Mouse (Mus musculus): ENCODE results near the gene Gm5678.
"Not testable (repeated sequence)": the region's sequence is repeated elsewhere in the genome, so short reads cannot be mapped to it uniquely, and the experiment has no call there.

Gm5678 gene

DNA sequence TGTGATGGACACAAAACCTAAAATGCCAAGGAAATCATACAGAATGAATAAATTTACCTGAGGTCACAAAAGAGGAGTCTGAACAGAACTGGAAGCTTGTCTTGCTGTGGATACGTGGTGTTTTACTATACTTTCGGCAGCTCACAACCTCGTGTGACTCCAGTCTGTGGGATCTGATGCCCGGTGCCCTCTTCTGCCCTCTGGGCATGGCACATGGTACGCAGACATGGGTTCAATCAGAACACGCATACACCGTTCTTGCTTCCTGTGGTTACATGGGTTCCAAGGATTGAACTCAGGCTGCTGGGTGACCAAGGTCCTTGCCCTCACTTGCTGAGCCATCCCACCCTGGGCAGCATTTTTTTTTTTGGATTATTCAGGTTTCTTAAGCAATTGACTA, 21.8 kb upstream of the Gm5678 start:
- in situ Hi-C loops (cut with MboI; ENCODE audit: unreplicated experiment in 2 of 2): loop anchor here in 1 of 2 experiments (25.0 kb wide), 1 partner anchor 156 kb away; no protein-coding TSS in a partner anchor

DNA sequence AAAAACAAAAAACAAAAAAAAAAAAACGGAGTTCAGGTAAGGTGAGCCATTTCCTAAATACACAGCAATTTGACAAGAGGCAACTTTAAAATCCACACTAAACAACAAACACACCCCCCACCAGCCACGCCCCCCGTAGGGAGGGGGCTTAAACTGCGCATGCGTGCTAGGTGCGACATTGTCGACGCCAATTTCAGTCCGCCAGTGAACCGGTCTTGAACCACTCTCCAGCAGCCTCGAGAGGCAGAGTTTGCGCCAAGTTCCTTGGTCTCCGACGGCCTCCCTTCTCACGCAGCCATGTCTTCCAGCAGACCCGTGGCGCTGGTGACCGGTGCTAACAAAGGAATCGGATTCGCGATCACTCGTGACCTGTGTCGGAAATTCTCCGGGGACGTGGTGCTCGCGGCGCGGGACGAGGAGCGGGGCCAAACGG, 20.2 kb upstream of the Gm5678 start:
- in situ Hi-C loops (cut with MboI; ENCODE audit: unreplicated experiment in 2 of 2): loop anchor here in 1 of 2 experiments (25.0 kb wide), 1 partner anchor 155 kb away; no protein-coding TSS in a partner anchor

DNA sequence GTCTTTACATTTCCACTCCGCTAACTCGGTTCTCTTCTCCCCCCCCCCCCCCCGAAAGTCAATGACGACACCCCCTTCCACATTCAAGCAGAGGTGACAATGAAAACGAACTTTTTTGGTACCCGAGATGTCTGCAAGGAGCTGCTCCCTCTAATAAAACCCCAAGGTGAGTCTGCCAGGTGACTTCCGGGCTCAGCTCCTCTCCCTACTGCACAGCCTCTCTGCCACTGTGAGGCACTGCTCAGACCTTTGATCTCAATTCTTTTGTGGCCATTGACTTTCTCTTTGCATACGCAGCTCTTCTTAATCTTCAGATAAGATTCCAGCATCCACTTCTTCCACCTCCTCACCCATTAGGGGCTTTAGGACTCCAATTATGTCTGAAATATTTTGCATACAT, 19.2 kb upstream of the Gm5678 start:
- in situ Hi-C loops (cut with MboI; ENCODE audit: unreplicated experiment in 2 of 2): loop anchor here in 1 of 2 experiments (25.0 kb wide), 1 partner anchor 154 kb away; no protein-coding TSS in a partner anchor

DNA sequence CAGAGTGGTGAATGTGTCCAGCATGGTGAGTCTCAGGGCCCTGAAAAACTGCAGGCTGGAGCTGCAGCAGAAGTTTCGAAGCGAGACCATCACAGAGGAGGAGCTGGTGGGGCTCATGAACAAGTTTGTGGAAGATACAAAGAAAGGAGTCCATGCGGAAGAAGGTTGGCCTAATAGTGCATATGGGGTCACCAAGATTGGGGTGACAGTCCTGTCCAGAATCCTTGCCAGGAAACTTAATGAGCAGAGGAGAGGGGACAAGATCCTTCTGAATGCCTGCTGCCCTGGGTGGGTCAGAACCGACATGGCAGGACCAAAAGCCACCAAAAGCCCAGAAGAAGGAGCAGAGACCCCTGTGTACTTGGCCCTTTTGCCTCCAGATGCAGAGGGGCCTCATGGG, 18.1 kb upstream of the Gm5678 start:
- in situ Hi-C loops (cut with MboI; ENCODE audit: unreplicated experiment in 2 of 2): loop anchor here in 1 of 2 experiments (25.0 kb wide), 1 partner anchor 153 kb away; no protein-coding TSS in a partner anchor

DNA sequence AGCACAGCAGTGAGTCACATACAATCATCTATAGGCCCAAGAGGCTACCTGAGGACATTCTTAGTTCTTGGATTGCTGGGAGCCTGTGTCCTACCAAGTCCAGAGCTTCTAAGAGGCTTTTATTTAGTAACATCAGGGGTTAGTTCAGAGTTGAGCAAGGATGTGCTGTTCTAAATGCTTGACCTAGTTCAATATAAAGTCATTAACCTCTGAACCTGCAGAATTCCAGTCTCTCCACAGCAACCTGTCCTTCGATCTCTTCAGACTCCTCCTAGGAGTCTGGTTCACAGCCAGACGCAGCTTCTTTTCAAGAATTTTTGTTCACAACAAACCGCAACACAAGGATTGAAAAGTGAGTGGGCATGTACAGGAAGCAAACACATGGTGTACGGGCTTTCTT, 16.9 kb upstream of the Gm5678 start:
- in situ Hi-C loops (cut with MboI; ENCODE audit: unreplicated experiment in 2 of 2): loop anchor here in 1 of 2 experiments (25.0 kb wide), 1 partner anchor 151 kb away; no protein-coding TSS in a partner anchor

DNA sequence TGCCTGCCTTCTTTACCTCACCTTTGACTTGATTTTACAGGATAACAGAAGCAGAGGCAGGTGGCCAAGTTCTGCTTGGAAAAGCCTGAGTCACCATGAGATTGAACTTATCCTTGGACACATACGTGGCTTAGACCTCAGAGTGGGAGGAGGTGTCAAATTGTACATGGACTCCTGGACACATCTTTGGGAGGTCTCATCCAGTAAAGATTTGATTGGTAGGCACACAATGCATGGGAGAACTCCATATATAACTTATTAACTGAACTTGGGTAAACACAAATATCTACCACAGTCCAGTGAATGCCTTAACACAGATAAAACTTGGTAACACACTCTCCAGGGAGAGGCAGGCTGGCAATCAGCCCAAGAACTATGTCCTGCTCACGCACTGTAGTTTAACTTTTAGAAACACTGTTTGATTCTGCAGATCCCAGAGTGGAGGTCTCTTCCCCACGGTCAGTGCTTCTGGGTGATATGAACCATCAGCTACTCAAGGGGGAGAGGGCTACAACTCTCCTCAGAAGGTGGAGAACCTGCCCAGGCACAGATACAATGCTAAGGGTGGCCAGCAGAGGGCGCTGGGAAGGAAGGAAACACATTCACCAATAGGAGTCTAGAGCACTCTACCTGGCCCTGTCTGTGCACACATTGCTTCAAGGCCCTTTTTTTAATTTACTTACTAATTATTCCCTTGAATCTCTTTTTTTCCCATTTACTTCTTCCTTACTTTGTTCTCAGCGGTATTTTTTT, 12.6 kb upstream of the Gm5678 start:
- in situ Hi-C loops (cut with MboI; ENCODE audit: unreplicated experiment in 2 of 2): loop anchor here in 1 of 2 experiments (25.0 kb wide), 1 partner anchor 147 kb away; no protein-coding TSS in a partner anchor

DNA sequence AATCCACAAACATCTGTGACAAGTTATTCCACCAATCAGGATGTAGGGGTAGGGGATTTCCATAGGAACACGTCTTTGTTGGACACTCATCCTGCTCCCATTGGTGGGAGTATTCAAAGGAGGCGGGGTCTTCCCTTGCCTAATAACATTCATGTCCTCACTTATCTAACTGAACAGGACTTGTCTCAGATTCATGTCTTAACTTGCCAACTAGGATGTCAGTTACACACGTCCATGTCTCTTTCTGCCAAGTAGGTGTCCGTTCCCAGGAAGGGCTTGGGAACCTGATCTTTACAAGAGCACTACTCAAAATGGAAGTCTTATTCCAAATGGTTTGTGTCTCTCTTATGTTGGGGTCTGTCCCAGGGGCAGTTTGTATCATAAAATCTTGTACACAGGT, 4.1 kb upstream of the Gm5678 start:
- in situ Hi-C loops (cut with MboI; ENCODE audit: unreplicated experiment in 2 of 2): loop anchor here in 1 of 2 experiments (25.0 kb wide), 1 partner anchor 139 kb away; no protein-coding TSS in a partner anchor

DNA sequence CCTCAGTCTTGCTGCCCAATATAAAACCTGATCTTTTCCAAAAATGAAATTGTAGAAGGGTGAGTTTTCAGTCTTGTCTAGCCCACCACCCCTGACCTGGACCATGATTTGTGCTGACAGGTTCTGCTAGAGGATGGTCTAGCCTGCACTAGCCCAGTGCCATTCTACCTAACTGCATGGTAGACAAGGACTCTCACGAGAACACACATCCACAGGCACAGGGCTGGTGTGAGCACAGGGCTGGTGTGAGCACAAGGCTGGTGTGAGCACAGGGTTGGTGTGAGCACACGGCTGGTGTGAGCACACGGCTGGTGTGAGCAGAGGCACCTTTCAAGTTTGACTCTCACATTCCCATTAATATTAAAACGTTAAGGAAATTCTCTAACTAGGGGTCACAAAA, 3.2 kb upstream of the Gm5678 start:
- in situ Hi-C loops (cut with MboI; ENCODE audit: unreplicated experiment in 2 of 2): loop anchor here in 1 of 2 experiments (25.0 kb wide), 1 partner anchor 138 kb away; no protein-coding TSS in a partner anchor

DNA sequence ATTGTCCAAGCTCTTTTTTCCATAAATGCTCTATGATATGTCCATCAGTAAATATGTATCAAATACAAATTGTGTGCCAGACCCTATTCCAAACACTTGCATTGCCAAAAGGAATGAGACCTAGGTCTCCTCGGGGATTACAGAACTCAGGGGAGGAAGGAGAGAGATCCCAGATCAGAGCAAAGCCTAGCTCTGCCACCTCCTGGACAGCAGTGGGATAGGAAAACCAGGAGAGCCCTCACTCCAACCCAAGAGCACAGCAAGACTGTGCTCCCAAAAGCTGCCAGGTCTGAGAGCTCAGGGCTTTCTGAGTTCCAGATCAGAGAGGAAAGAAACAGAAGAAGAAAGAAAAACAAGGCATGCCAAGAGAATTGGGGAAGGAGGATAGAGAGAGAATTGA, 1.2 kb upstream of the Gm5678 start:
- in situ Hi-C loops (cut with MboI; ENCODE audit: unreplicated experiment in 2 of 2): no loop called here

DNA sequence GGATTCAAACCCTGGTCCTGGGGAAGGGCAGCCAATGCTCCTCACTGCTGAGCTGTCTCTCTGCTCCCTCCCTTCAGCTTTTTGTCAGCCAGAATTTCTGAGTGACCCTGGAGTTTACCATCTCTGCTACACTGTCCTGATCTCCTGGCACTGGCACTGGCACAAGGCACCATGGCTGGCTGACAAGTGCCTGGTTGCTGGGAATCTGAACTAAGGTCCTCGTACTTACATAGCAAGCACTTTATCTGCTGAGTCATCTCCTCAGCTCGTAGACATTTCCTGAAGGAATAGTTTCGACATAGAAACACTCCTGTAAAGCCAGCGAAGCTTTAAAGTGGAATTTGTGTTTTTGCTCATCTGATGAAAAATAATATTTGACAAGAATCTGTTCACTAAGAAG, 16.1 kb downstream of the Gm5678 start:
- in situ Hi-C loops (cut with MboI; ENCODE audit: unreplicated experiment in 2 of 2): no loop called here

DNA sequence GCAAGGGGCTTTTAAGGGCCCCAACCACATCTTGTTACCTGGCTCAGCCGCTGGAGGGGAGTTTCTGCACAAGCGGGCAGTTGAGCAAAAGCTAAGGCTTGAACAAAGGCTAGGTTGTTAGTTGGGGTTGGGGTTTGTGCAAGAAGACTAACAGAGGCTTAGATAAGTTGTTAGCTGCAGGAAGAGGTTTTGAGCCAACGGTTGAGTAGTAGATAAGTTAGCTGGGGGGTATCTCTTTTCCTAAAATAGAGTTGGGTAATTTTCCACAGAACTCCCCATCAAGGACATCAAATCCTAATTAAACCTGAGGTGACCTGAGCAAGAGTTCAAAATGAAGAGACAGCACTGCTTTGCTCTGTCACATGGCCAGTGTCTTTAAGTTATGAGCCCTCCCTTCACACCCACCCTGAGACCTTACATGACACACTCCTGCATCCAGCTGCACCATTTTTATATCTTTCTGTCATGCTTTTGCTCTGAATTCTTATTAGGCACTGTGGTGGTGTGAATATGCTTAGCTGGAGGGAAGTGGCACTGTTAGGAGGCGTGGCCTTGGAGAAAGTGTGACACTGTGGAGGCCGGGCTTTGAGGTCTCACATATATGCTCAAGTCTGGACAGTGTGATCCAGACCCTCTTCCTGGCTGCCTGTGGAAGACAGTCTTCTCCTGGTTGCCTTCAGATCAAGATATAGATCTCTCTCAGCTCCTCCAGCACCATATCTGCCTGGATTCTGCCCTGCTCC, 20.7 kb downstream of the Gm5678 start:
- in situ Hi-C loops (cut with MboI; ENCODE audit: unreplicated experiment in 2 of 2): no loop called here

DNA sequence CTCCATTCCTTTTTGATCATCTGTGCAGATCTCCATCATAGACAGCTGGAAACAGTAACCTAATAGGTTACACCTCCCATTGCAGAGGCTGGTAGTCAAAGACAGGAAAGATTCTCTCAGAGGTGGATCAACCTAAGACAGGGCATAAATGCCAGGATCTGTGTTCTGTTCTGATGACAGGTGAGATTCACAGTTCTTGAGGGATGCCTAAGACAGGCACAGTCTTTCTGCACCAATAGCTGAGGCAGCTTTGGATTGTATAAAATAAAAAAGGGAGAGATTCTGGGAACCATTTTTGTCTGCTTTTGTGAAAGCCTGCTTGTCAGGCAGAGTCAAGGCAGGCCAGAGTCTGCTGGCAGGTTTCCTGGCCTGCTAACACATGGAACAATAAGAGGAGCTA, 40.1 kb downstream of the Gm5678 start:
- in situ Hi-C loops (cut with MboI; ENCODE audit: unreplicated experiment in 2 of 2): no loop called here

DNA sequence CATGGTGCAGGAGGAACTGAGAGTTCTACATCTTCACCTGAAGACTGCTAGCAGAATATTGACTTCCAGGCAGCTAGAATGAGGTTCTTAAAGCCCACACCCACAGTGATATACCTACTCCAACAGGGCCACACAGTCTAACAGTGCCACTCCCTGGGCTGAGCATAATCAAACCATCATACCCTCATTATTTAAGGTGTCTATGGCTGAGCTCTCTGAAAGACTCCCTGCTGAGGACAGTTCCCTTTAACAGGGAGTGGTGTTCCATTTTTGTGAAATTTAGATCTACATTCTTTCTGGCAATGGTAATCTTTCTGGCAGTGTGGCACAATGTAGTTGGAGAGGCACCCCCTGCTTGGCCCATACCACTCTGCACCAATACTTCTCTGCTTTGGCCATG, 41.6 kb downstream of the Gm5678 start:
- in situ Hi-C loops (cut with MboI; ENCODE audit: unreplicated experiment in 2 of 2): no loop called here

DNA sequence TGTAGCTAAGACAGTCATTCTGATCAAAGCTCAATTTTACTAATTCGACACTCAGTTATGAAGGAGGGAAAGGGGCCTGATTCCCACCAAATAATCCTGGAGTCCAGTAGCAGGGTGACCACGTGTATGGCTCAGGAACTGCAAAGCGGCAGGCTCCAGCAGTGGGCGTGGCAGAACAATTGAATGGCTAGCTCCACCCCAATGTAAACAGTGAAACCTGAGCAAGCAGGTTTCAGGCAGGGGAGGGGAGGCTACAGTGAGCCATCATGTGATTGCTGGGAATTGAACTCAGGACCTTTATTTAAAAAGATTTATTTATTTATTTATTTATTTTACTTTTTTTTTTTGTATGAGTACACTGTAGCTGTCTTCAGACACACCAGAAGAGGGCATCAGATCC, 42.6 kb downstream of the Gm5678 start:
- in situ Hi-C loops (cut with MboI; ENCODE audit: unreplicated experiment in 2 of 2): not testable (repeated sequence)

DNA sequence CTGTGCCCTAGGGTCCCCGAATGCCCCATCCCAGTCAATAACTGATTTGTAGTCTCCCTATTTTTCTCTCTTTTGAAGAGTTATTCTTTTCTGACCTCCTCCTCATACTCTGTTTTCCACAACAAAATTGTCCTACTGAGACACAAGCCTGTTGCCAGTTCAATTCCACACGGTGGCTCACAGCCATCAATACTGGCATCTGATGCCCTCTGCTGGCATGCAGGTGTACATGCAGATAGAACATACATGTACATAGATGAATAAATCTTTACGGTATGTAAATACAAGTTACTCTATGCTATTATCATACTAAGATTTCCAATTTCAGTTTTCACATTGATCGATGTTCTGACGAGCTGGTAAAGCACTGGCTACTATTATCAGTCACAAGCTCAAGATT, 43.2 kb downstream of the Gm5678 start:
- in situ Hi-C loops (cut with MboI; ENCODE audit: unreplicated experiment in 2 of 2): no loop called here

DNA sequence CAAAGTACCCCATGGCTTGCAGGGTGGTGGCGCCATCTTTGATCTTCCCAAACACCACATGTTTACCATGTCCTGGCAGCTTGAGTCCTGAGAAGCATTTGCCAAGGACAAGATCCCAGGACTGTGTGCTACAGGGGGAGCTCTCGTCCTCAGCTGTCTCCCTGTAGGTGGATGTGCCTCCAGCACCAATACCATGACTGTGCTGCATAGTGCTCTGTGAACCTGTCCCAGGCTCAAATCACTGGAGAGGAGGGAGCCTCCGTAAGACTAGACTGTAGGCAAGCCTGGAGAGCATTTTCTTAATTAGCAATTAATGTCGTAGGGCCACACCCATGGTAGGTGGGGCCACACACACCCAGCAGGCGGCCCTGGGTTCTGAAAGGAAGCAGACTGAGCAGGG, 48.5 kb downstream of the Gm5678 start:
- in situ Hi-C loops (cut with MboI; ENCODE audit: unreplicated experiment in 2 of 2): no loop called here

DNA sequence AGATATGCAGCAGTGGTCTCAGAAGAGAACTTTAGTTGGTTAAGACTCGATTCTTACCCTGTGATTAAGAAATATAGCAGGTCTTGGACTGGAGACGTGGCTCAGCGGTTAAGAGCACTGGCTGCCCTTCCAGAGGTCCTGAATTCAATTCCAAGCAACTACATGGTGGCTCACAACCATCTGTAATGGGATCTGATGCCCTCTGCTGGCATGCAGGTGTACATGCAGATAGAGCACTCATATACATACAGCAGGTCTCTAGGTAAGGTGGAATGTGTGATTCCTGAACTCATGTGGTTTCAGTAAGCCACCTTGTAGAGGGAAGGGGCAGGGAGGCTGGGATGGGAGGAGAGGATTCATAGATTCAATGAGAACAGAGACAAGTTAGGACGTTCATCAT, 50.3 kb downstream of the Gm5678 start:
- in situ Hi-C loops (cut with MboI; ENCODE audit: unreplicated experiment in 2 of 2): no loop called here

DNA sequence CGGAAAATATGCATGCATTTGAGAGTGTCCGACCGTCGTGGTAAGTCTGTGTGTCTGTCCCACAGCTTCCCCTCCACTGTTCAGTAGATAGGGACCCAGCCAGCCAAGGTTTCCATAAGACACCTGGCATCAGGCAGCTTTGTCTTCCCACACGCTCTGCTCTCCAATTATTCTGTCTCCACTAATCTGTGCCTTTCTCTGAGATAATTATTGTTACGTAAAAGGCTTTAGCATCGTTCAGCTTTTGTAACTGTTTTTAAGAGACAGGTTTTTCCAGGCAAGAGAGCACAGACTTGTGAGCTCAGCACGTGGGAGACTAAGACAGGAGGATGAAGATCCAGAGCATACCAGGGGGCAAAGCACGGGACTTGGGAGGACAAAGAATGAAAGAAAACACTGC, 51.3 kb downstream of the Gm5678 start:
- in situ Hi-C loops (cut with MboI; ENCODE audit: unreplicated experiment in 2 of 2): no loop called here
